Mouse (Mus musculus) stomach, embryonic 14.5 days (tissue): Measurements from ENCODE around the gene Ssbp3. TPM values are rescaled to one million over a fixed set of nuclear protein-coding genes. Genes with fewer than 3 reads are reported as not detected.

ENCODE experiments used
- ATAC-seq: fragments of 200-750 bp; cut with Nextera tagmentation; 2 replicates; pipeline ENCODE4 v1.8.0; 2017; ENCODE audit warnings: low read depth, moderate TSS enrichment; ENCODE audit not compliant: insufficient number of reproducible peaks, insufficient read depth, low FRiP score
- H3K27ac ChIP-seq: fragments of 300-500 bp; sonication (generic); 2 replicates; pipeline ENCODE4 v1.5.1; 2014; ENCODE audit warnings: mild to moderate bottlenecking, low read length, moderate library complexity, mixed read lengths
- H3K27me3 ChIP-seq: fragments of 300-500 bp; sonication (generic); 2 replicates; pipeline ENCODE4 v1.6.1; 2014; ENCODE audit warnings: low read length, control low read depth, mixed read lengths; ENCODE audit not compliant: control insufficient read depth, insufficient read depth
- H3K36me3 ChIP-seq: fragments of 300-500 bp; sonication (generic); 2 replicates; pipeline ENCODE4 v1.6.1; 2014; ENCODE audit warnings: mild to moderate bottlenecking, control low read depth, low read length, moderate library complexity, mixed read lengths; ENCODE audit not compliant: control insufficient read depth, insufficient read depth
- H3K4me1 ChIP-seq: fragments of 300-500 bp; sonication (generic); 2 replicates; pipeline ENCODE4 v1.6.1; 2014; ENCODE audit warnings: low read length, control low read depth, mixed read lengths; ENCODE audit not compliant: control insufficient read depth, insufficient read depth
- H3K4me2 ChIP-seq: fragments of 300-500 bp; sonication (generic); replicated peaks from 2 replicates; pipeline ENCODE4 v1.6.1; 2014; ENCODE audit warnings: low read depth, low read length, control low read depth
- H3K4me3 ChIP-seq: fragments of 300-500 bp; sonication (generic); 2 replicates; pipeline ENCODE4 v1.5.1; 2014; ENCODE audit warnings: low read depth, low read length, control low read depth
- H3K9ac ChIP-seq: fragments of 300-500 bp; sonication (generic); replicated peaks from 2 replicates; pipeline ENCODE4 v1.6.1; 2014; ENCODE audit warnings: low read depth, mild to moderate bottlenecking, control low read depth, low read length, moderate library complexity, mixed read lengths
- H3K9me3 ChIP-seq: fragments of 300-500 bp; sonication (generic); 2 replicates; pipeline ENCODE4 v1.6.1; 2016; ENCODE audit warnings: low read depth, low read length, control low read depth; ENCODE audit not compliant: control insufficient read depth
- WGBS: fragments of 180-500 bp; shearing (Covaris S2); extraction: QIAGEN DNeasy Blood & Tissue Kit; methylation state at CpG from one replicate; pipeline ENCODE4 v1.1.7; 2014; 5-methylcytosine and 5-hydroxymethylcytosine counted together
- polyA plus RNA-seq: library from polyadenylated mRNA; unstranded; fragments of >200 nt; fragmentation: Nextera tagmentation; extraction: Ambion mirVana; gene quantifications from 2 replicates; pipeline ENCODE4 v1.2.1, GENCODE M21; 2014

Ssbp3 gene
- polyA plus RNA-seq, 1 experiment from 2014 or later = 79.9 TPM

DNA sequence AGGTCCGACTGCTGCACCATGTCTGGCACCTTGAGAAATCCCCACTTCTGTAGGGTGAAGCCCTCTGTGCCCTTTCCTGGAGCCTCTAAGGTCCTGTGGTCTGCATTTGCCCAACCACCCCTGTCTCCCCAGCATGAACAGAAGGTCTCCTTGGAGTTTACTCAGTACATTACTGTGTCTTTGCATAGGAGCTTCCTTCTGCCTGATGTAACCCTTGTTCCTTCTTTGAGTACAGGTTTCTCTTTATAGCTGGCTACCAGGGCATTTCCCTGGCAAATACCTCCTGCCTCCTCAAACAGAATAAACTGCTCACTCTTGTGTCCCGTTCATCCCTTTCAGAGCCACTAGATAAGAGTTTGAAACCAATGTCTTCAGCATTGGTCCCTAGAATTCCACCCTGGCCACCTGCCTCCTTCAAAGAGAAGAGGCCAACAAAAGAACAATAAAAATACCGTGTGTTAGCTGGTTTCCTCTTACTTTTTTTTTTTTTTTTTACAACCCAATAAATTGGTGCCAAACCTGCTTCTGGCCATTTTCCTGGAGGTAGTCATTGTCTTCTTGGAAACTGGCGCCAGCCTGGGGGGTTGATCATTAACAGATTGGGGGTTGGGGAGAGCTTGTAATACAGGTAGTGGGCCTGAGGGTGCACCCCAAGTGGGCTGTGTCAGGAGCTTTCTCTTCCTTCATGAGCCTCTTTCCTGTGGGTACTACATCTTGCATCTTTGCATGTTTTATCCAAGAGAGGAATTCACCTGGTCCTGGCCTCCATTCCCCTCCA, 72.0 kb downstream of the Ssbp3 start:
- H3K4me3 ChIP-seq = no peak overlapping the region
- WGBS = 51% methylated on average over 4 of the region's 4 CpGs
- no peak for ATAC-seq
- H3K36me3 ChIP-seq = no peaks in the 10 kb centered on the region
- H3K27ac ChIP-seq = peak overlapping the region; percentile 64; the same call in 1 of the 2 replicates
- H3K9ac ChIP-seq = no peak overlapping the region
- H3K27me3 ChIP-seq = no peaks in the 10 kb centered on the region
- H3K9me3 ChIP-seq = no peaks in the 10 kb centered on the region
- H3K4me2 ChIP-seq = no peak overlapping the region
- peaks cover 61% of the 10 kb centered on the region for H3K4me1 ChIP-seq

DNA sequence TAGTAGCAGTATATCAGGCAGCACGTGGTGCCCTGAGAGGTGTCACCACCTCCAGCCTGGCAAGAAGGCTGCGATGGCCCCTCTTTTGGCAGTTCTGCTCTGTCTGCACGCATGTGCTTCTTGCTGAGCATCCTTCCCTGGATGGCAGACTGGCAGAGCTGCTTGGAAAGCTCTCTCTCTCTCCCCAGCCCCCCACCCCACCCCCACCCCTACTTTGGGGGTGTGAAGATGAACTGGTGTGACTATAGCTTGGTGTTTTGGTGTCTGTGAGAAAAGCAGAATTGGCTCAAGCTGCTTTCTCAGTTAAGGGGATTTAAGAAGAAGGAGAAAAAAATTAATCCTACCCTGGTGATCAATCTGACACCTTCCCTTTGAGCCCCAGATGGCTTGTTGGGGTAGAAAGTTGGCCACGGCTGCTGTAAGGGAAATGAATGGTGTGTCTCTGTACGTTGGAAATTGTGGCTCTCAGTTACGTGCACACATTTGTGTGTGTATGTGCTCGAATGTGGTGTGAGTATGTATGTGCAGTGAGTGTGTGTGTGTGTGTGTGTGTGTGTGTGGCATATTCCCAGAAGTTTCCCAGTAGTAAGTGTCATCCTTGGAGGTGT, 73.5 kb downstream of the Ssbp3 start:
- H3K4me1 ChIP-seq = peaks cover 63% of the 10 kb centered on the region
- H3K27ac ChIP-seq = no peak overlapping the region

DNA sequence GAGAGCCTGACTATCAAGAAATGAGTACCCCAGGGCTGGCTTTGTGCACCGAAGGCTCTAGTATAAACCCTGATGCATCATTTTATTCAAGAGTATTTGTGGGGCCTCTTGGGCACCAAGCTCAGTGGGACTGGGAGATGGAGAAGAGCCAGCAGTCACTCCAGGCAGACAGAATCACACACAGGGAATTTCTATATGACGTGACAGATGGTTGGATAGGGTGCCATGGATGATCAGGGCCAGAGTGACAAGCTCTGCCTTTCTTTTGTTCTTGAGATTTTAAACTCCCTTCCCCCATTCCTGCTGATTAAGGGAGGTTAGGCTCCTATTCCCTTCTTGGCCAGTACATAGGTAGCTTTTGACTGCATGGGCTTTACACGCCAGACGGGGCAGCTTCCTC, 74.8 kb downstream of the Ssbp3 start:
- H3K4me3 ChIP-seq = no peak overlapping the region
- H3K27ac ChIP-seq = 0 out of 2 replicates have a peak overlapping the region, but pooled peaks have one; percentile 81
- no peaks in the 10 kb centered on the region for H3K27me3 ChIP-seq
- ATAC-seq = no peak
- H3K36me3 ChIP-seq = no peaks in the 10 kb centered on the region
- H3K4me1 ChIP-seq = peaks cover 59% of the 10 kb centered on the region
- H3K9me3 ChIP-seq = no peaks in the 10 kb centered on the region
- no peak overlapping the region for H3K4me2 ChIP-seq
- WGBS = 72% methylated on average over 4 of the region's 4 CpGs
- no peak overlapping the region for H3K9ac ChIP-seq

More for the DNA sequence above, 73.5 kb downstream of the Ssbp3 start:
- no peak for ATAC-seq
- WGBS = 57% methylated on average over 7 of the region's 7 CpGs
- Histone ChIP-seq H3K27me3 (no peaks in the 10 kb centered on the region), H3K9me3 (no peaks in the 10 kb centered on the region), H3K9ac (no peak overlapping the region), H3K4me2 (no peak overlapping the region), H3K4me3 (no peak overlapping the region), H3K36me3 (no peaks in the 10 kb centered on the region)

DNA sequence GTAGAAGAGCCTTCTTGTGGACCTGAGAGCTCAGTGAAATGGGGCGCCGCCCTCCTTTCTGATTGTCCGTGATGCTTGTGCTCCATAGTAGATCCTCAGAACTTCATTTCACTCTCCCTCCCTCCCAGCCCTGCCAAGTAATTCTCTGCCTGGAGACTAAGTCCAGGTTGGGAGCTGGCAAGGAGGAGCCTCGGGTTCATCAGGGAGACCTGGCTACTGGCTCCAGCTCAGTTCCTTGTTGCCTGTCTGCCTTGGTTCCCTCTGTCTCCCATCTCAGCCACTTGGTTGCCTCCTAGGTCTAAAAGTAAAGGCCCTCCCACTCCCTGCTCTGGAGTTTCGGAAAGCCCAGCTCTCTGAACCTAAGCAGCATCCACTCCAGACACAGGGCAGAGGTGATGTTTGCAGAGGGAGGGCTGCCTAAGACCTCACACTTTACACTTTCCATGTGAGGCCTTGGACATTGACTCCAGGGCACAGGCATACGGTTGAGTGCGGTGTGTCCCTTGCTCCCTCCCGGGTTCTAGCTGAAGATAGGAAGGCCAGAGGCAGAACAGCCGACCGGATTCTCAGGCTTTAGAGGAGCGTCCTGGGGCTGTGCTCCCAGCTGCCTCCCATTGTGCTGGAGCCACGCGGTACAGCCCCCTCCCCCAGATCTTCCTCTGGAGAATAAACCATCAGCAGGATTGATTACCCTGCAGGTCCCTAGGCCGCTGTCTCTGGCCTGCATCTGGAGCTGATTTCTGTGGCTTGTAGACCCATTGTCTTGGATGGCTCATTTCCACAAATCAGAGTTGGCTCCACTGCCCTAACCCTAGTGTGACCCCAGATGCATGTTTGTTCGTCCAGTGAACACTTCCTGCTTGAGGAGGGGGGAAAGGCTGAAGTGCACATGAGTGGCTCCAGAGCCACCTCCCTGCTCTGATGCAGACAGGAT, 75.7 kb downstream of the Ssbp3 start:
- no peaks in the 10 kb centered on the region for H3K9me3 ChIP-seq
- H3K4me1 ChIP-seq = peaks cover 58% of the 10 kb centered on the region
- H3K27me3 ChIP-seq = no peaks in the 10 kb centered on the region
- H3K4me3 ChIP-seq = no peak overlapping the region
- ATAC-seq = peak; percentile 30
- H3K36me3 ChIP-seq = no peaks in the 10 kb centered on the region
- H3K4me2 ChIP-seq = no peak overlapping the region
- peak overlapping the region; percentile 81 for H3K27ac ChIP-seq
- WGBS = 23% methylated on average over 15 of the region's 15 CpGs
- no peak overlapping the region for H3K9ac ChIP-seq

DNA sequence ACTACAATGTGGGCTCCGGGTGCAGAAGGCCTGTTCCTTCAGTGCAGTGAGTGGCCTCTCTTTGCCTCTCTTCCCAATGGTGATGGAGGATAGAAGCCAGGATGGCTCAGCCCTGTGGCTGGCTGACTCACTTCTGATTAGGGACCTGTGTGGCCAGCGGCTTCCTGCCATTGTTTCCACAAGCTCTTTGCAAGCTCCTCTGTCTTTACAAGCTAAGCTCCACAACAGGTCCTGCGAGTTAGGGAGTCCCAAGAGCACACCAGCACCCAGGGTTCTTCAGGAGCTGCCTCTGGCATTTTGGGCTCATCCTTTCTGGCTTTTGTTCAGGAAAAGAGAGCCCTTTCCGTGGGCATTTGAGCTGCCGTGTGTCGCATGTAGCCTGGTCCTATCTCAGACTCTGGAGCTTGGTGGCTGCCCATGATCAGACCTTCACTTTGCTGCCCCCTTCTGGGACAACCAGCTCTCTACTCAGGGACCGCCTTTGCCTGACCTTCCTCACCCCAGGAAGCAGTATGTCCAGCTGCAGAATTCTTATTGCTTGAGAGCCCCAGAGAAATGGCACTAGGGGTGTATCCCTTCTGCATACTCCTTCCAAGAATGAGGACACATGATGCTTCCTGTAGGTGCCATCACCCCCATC, 77.3 kb downstream of the Ssbp3 start:
- H3K9ac ChIP-seq = no peak overlapping the region
- no peak overlapping the region for H3K4me2 ChIP-seq
- no peaks in the 10 kb centered on the region for H3K36me3 ChIP-seq
- H3K9me3 ChIP-seq = no peaks in the 10 kb centered on the region
- 36% methylated on average over 7 of the region's 7 CpGs for WGBS
- H3K4me3 ChIP-seq = no peak overlapping the region
- H3K27ac ChIP-seq = no peak overlapping the region
- ATAC-seq = peak; percentile 44; the same call in 1 of the 2 replicates
- no peaks in the 10 kb centered on the region for H3K27me3 ChIP-seq
- H3K4me1 ChIP-seq = peaks cover 56% of the 10 kb centered on the region

DNA sequence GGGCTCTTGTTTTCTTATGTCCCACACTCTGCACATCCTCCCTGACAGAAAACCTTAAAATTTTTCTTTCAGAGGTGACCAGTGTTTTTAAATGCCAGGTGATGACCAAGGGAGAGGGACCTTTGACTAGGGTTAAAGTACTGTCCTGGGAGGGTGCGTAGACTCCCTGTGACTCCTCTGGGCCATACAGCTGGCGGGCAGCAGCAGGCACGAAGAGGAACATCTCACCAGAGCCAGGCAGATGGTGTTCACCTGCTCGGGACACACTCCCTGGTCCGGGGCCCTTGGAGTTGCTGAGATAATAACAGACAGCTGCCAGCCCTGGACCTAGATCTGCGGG, 78.4 kb downstream of the Ssbp3 start:
- H3K4me3 ChIP-seq = no peak overlapping the region
- H3K36me3 ChIP-seq = no peaks in the 10 kb centered on the region
- H3K9ac ChIP-seq = no peak overlapping the region
- WGBS = 77% methylated on average over 6 of the region's 6 CpGs
- H3K4me1 ChIP-seq = peaks cover 50% of the 10 kb centered on the region
- H3K9me3 ChIP-seq = no peaks in the 10 kb centered on the region
- H3K4me2 ChIP-seq = no peak overlapping the region
- H3K27ac ChIP-seq = no peak overlapping the region
- no peaks in the 10 kb centered on the region for H3K27me3 ChIP-seq
- ATAC-seq = no peak

DNA sequence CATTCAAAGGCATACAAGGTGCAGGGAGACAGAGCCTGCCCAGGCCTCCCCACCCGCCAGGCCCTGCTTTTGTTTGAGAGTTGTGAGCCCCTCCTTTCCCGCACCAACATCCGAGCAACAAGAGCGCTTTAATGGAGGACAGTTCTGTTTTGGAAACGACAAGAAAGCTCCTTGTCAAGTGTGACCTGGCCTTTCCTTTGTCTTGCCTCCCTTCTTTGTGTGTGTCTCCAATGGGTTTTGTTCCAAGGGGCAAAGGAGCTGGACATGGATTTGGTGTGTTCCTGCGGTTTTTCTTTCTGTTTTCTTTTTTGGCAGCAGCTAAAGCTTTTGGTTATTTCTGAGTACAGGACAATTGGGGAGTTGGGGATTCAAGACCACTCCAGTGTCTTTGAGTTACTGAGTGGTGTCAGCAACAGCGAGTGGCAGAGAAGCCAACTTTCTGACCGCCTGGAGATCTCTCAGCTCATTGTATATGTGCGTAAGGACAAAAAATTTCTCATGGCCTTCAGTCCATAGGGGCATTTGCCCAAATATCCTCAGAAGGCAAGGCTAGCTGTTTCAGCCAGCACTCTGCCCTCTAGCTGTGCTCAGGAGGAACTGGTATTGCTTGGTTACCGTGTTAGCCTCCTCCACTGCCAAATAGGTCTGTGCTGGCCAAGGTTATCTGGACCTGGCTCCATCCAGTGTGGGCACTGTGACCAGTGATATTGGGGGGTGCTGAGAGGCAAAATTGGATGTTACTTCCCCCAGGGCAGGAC, 78.9 kb downstream of the Ssbp3 start:
- Histone ChIP-seq H3K9ac (no peak overlapping the region), H3K4me2 (no peak overlapping the region), H3K9me3 (no peaks in the 10 kb centered on the region), H3K36me3 (no peaks in the 10 kb centered on the region), H3K27me3 (no peaks in the 10 kb centered on the region), H3K4me1 (peaks cover 47% of the 10 kb centered on the region), H3K4me3 (no peak overlapping the region), H3K27ac (no peak overlapping the region)
- no peak for ATAC-seq
- WGBS = 51% methylated on average over 10 of the region's 10 CpGs
